Mouse (Mus musculus) midbrain, embryonic 14.5 days (tissue): ENCODE data around the gene Ulk4. TPM values are rescaled to one million over a fixed set of nuclear protein-coding genes. Genes with fewer than 3 reads are reported as not detected.

Experiments used
- ATAC-seq: fragments of 200-750 bp; cut with Nextera tagmentation; 2 replicates; pipeline ENCODE4 v1.8.0; 2017; ENCODE audit warnings: moderate number of reproducible peaks, moderate library complexity; ENCODE audit not compliant: low FRiP score, low TSS enrichment
- DNase-seq: peaks from one replicate; pipeline ENCODE4 v3.0.0-alpha.2; 2015
- H3K27ac ChIP-seq: fragments of 300-500 bp; sonication (generic); replicated peaks from 2 replicates; pipeline ENCODE4 v1.5.1; 2014; ENCODE audit warnings: mild to moderate bottlenecking, low read depth, low read length, moderate library complexity
- H3K27me3 ChIP-seq: fragments of 300-500 bp; sonication (generic); 2 replicates; pipeline ENCODE4 v1.6.1; 2014; ENCODE audit warnings: low read length, control low read depth, mixed read lengths; ENCODE audit not compliant: control insufficient read depth, insufficient read depth
- H3K36me3 ChIP-seq: fragments of 300-500 bp; sonication (generic); 2 replicates; pipeline ENCODE4 v1.6.1; 2014; ENCODE audit warnings: low read length, control low read depth; ENCODE audit not compliant: control insufficient read depth, insufficient read depth
- H3K4me1 ChIP-seq: fragments of 300-500 bp; sonication (generic); 2 replicates; pipeline ENCODE4 v1.6.1; 2014; ENCODE audit warnings: mild to moderate bottlenecking, antibody characterized with exemption, low read length, control low read depth; ENCODE audit not compliant: control insufficient read depth, insufficient read depth
- H3K4me2 ChIP-seq: fragments of 300-500 bp; sonication (generic); 2 replicates; pipeline ENCODE4 v1.6.1; 2014; ENCODE audit warnings: mild to moderate bottlenecking, low read length, moderate library complexity
- H3K4me3 ChIP-seq: fragments of 300-500 bp; sonication (generic); replicated peaks from 2 replicates; pipeline ENCODE4 v1.5.1; 2014; ENCODE audit warnings: low read depth, low read length
- H3K9ac ChIP-seq: fragments of 300-500 bp; sonication (generic); replicated peaks from 2 replicates; pipeline ENCODE4 v1.6.1; 2014; ENCODE audit warnings: mild to moderate bottlenecking, low read length, moderate library complexity
- H3K9me3 ChIP-seq: fragments of 300-500 bp; sonication (generic); 2 replicates; pipeline ENCODE4 v1.6.1; 2016; ENCODE audit warnings: low read length, control low read depth, mixed read lengths; ENCODE audit not compliant: control insufficient read depth
- WGBS: fragments of 180-500 bp; shearing (Covaris S2); extraction: QIAGEN DNeasy Blood & Tissue Kit; methylation state at CpG from one replicate; pipeline ENCODE4 v1.1.7; 2014; 5-methylcytosine and 5-hydroxymethylcytosine counted together
- microRNA-seq: library from miRNA; unstranded; fragments of <30 nt; microRNA quantifications from one replicate; pipeline ENCODE4, GENCODE M21; 2016
- polyA plus RNA-seq: library from polyadenylated mRNA; unstranded; fragments of >200 nt; fragmentation: Nextera tagmentation; extraction: Ambion mirVana; gene quantifications from 2 replicates; pipeline ENCODE4 v1.2.1, GENCODE M21; 2014

The Ulk4 gene
- polyA plus RNA-seq, 1 experiment from 2014 or later, result 75.7 TPM

DNA sequence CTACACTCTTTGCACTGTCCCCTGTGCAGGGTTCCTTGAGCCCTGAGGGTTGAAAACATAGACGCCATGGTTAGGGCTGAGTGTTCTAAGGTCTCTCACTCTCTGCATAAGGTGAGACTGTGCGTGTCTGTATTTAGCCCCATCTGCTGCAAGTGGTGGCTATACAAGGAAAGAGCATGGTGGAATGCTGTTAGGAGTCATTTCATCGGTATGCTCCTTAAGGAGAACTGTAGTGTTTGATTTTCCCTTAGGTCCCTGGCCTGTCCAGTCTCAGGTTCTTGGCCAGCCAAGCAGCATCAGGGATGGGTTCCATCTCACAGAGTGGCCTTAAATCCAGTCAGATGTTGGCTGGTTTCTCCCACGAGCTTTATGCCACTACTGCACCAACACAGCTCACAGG, 362.6 kb downstream of the Ulk4 start:
- no peak for ATAC-seq
- H3K36me3 ChIP-seq, result no peaks in the 10 kb centered on the region
- no peak overlapping the region for H3K27ac ChIP-seq
- H3K9ac ChIP-seq, result no peak overlapping the region
- H3K27me3 ChIP-seq, result no peaks in the 10 kb centered on the region
- no peaks in the 10 kb centered on the region for H3K4me1 ChIP-seq
- no peak overlapping the region for H3K4me3 ChIP-seq
- no peak overlapping the region for H3K4me2 ChIP-seq
- 85% methylated on average over 4 of the region's 4 CpGs for WGBS
- no peak for DNase-seq
- no peaks in the 10 kb centered on the region for H3K9me3 ChIP-seq

GRCm38 (mm10) chr9:120913152-120913551, 363.8 kb downstream of the Ulk4 start:
- ATAC-seq (no peak), DNase-seq (no peak)
- no peaks in the 10 kb centered on the region for H3K4me1 ChIP-seq
- no peaks in the 10 kb centered on the region for H3K9me3 ChIP-seq
- no peak overlapping the region for H3K27ac ChIP-seq
- no peak overlapping the region for H3K9ac ChIP-seq
- H3K27me3 ChIP-seq, result no peaks in the 10 kb centered on the region
- H3K4me2 ChIP-seq, result no peak overlapping the region
- 86% methylated on average over 13 of the region's 13 CpGs for WGBS
- no peaks in the 10 kb centered on the region for H3K36me3 ChIP-seq
- no peak overlapping the region for H3K4me3 ChIP-seq

GRCm38 (mm10) chr9:120908461-120908860, 368.5 kb downstream of the Ulk4 start:
- DNase-seq (no peak), ATAC-seq (no peak)
- H3K36me3 ChIP-seq, result no peaks in the 10 kb centered on the region
- no peak overlapping the region for H3K4me3 ChIP-seq
- no peak overlapping the region for H3K4me2 ChIP-seq
- no peaks in the 10 kb centered on the region for H3K4me1 ChIP-seq
- no peak overlapping the region for H3K9ac ChIP-seq
- H3K27ac ChIP-seq, result no peak overlapping the region
- WGBS, result 87% methylated on average over 6 of the region's 6 CpGs
- H3K9me3 ChIP-seq, result no peaks in the 10 kb centered on the region
- no peaks in the 10 kb centered on the region for H3K27me3 ChIP-seq

Small RNAs within 50 kb of the gene (microRNA-seq; reads per million reads assigned to microRNA genes)
- 1.0 reads per million for gene Mir7090

Other genes with a start within 250 kb of the Ulk4 start
- gene Trak1, start 20.3 kb upstream of the Ulk4 start, polyA plus RNA-seq, result 47.0 and 53.6 TPM in 2 replicates
- 29.1 and 37.5 TPM in 2 replicates for gene Cck, start 218.5 kb upstream of the Ulk4 start, polyA plus RNA-seq